Mouse (Mus musculus) G1E (cell line): Measurements from ENCODE around the gene Cdkl3.
"Not testable (repeated sequence)": the region's sequence is repeated elsewhere in the genome, so short reads cannot be mapped to it uniquely, and the experiment has no call there.

Experiments
- CTCF ChIP-seq: IDR thresholded peaks from 2 replicates; pipeline ENCODE4 v1.5.1; 2012; ENCODE audit warnings: low read depth, low read length, inconsistent platforms, mixed read lengths
- GATA1 ChIP-seq: IDR thresholded peaks from 2 replicates; pipeline ENCODE4 v1.6.1; 2012; ENCODE audit warnings: borderline replicate concordance, low read length, inconsistent platforms, mixed read lengths
- GATA2 ChIP-seq: IDR thresholded peaks from 2 replicates; pipeline ENCODE4 v1.6.1; 2012; ENCODE audit warnings: low read depth, low read length, inconsistent platforms, borderline replicate concordance
- POLR2AphosphoS5 ChIP-seq: IDR thresholded peaks from 2 replicates; pipeline ENCODE4 v1.6.1; 2012; ENCODE audit warnings: low read depth, low read length, inconsistent platforms; ENCODE audit not compliant: insufficient replicate concordance
- TAL1 ChIP-seq: conservative IDR thresholded peaks from 2 replicates; pipeline ENCODE4 v1.6.1; 2012; ENCODE audit warnings: low read depth, low read length, inconsistent platforms, mixed read lengths

DNA sequence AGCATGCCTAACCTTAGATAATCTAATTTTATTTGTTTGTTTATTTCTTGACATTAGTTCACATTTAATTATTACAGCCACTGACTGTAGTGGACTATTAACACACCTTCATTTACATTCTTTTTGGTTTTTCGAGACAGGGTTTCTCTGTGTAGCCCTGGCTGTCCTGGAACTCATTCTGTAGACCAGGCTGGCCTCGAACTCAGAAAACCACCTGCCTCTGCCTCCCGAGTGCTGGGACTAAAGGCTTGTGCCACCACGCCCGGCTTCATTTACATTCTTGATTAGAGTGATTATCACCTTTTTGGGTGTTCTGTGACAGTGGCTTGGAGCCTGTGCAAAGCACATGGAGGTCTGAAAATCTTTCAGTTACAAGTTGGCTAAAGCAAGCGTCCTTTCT lies 112.1 kb downstream of the Cdkl3 start:
- not testable (repeated sequence) for TF ChIP-seq GATA1, TAL1, CTCF, GATA2, POLR2AphosphoS5
